Mouse (Mus musculus): ENCODE results near the gene Adgb. TPM values are rescaled to one million over a fixed set of nuclear protein-coding genes. Genes with fewer than 3 reads are reported as not detected.

The Adgb gene
- polyA plus RNA-seq, 1 experiment from 2014 or later = 0.14 TPM

- Histone ChIP-seq H3K4me2 (ENCODE audit: low read depth, low read length) (no peak overlapping the region), H3K27me3 (ENCODE audit: control insufficient read depth, insufficient read depth, low read length) (no peaks in the 10 kb centered on the region), H3K4me1 (ENCODE audit: control insufficient read depth, insufficient read depth, low read length) (no peaks in the 10 kb centered on the region), H3K36me3 (replicated peaks; ENCODE audit: control insufficient read depth, insufficient read depth, low read depth, low read length) (no peaks in the 10 kb centered on the region), H3K9me3 (replicated peaks; ENCODE audit: control insufficient read depth, low read length) (no peaks in the 10 kb centered on the region), H3K9ac (replicated peaks; ENCODE audit: low read length) (no peak overlapping the region), H3K27ac (replicated peaks; ENCODE audit: low read depth, low read length) (no peak overlapping the region), H3K4me3 (ENCODE audit: low read depth, low read length) (no peak overlapping the region)
- WGBS = 80% methylated on average over 3 of the region's 3 CpGs
- DNase-seq (ENCODE audit: low spot score) (no peak), ATAC-seq (replicated peaks; ENCODE audit: insufficient number of reproducible peaks, low FRiP score, low TSS enrichment, low read depth) (no peak)
These were observed 23.1 kb downstream of the Adgb start for GRCm38 (mm10) chr10:10449067-10449466.

GRCm38 (mm10) chr10:10444841-10445466, 27.2 kb downstream of the Adgb start:
- H3K9ac ChIP-seq (replicated peaks; ENCODE audit: low read length) = no peak overlapping the region
- H3K4me1 ChIP-seq (ENCODE audit: control insufficient read depth, insufficient read depth, low read length) = no peaks in the 10 kb centered on the region
- no peak for ATAC-seq (replicated peaks; ENCODE audit: insufficient number of reproducible peaks, low FRiP score, low TSS enrichment, low read depth)
- peak; percentile 9 for DNase-seq (ENCODE audit: low spot score)
- H3K4me3 ChIP-seq (ENCODE audit: low read depth, low read length) = no peak overlapping the region
- no peaks in the 10 kb centered on the region for H3K27me3 ChIP-seq (ENCODE audit: control insufficient read depth, insufficient read depth, low read length)
- 20% methylated on average over 3 of the region's 3 CpGs for WGBS
- no peaks in the 10 kb centered on the region for H3K36me3 ChIP-seq (replicated peaks; ENCODE audit: control insufficient read depth, insufficient read depth, low read depth, low read length)
- H3K9me3 ChIP-seq (replicated peaks; ENCODE audit: control insufficient read depth, low read length) = no peaks in the 10 kb centered on the region
- no peak overlapping the region for H3K4me2 ChIP-seq (ENCODE audit: low read depth, low read length)
- H3K27ac ChIP-seq (replicated peaks; ENCODE audit: low read depth, low read length) = no peak overlapping the region

- H3K4me1 ChIP-seq (ENCODE audit: control insufficient read depth, insufficient read depth, low read length) = no peaks in the 10 kb centered on the region
- H3K36me3 ChIP-seq (replicated peaks; ENCODE audit: control insufficient read depth, insufficient read depth, low read depth, low read length) = no peaks in the 10 kb centered on the region
- H3K27ac ChIP-seq (replicated peaks; ENCODE audit: low read depth, low read length) = no peak overlapping the region
- no peaks in the 10 kb centered on the region for H3K27me3 ChIP-seq (ENCODE audit: control insufficient read depth, insufficient read depth, low read length)
- no peak overlapping the region for H3K4me3 ChIP-seq (ENCODE audit: low read depth, low read length)
- DNase-seq (ENCODE audit: low spot score) (no peak), ATAC-seq (replicated peaks; ENCODE audit: insufficient number of reproducible peaks, low FRiP score, low TSS enrichment, low read depth) (no peak)
- no peak overlapping the region for H3K4me2 ChIP-seq (ENCODE audit: low read depth, low read length)
- H3K9me3 ChIP-seq (replicated peaks; ENCODE audit: control insufficient read depth, low read length) = no peaks in the 10 kb centered on the region
- H3K9ac ChIP-seq (replicated peaks; ENCODE audit: low read length) = no peak overlapping the region
These were observed 28.6 kb downstream of the Adgb start for GRCm38 (mm10) chr10:10443558-10443957.

- ATAC-seq (replicated peaks; ENCODE audit: insufficient number of reproducible peaks, low FRiP score, low TSS enrichment, low read depth) (no peak), DNase-seq (ENCODE audit: low spot score) (no peak)
- Histone ChIP-seq H3K9ac (replicated peaks; ENCODE audit: low read length) (no peak overlapping the region), H3K27me3 (ENCODE audit: control insufficient read depth, insufficient read depth, low read length) (no peaks in the 10 kb centered on the region), H3K4me3 (ENCODE audit: low read depth, low read length) (no peak overlapping the region), H3K36me3 (replicated peaks; ENCODE audit: control insufficient read depth, insufficient read depth, low read depth, low read length) (no peaks in the 10 kb centered on the region), H3K9me3 (replicated peaks; ENCODE audit: control insufficient read depth, low read length) (no peaks in the 10 kb centered on the region), H3K4me1 (ENCODE audit: control insufficient read depth, insufficient read depth, low read length) (no peaks in the 10 kb centered on the region), H3K27ac (replicated peaks; ENCODE audit: low read depth, low read length) (no peak overlapping the region), H3K4me2 (ENCODE audit: low read depth, low read length) (no peak overlapping the region)
- WGBS = 79% methylated on average over 1 of the region's 1 CpGs
These were observed 37.1 kb downstream of the Adgb start for GRCm38 (mm10) chr10:10435014-10435413.

GRCm38 (mm10) chr10:10429635-10430034, 42.5 kb downstream of the Adgb start:
- DNase-seq (ENCODE audit: low spot score) = no peak
- H3K4me1 ChIP-seq (ENCODE audit: control insufficient read depth, insufficient read depth, low read length) = no peaks in the 10 kb centered on the region
- no peak for ATAC-seq (replicated peaks; ENCODE audit: insufficient number of reproducible peaks, low FRiP score, low TSS enrichment, low read depth)
- H3K27me3 ChIP-seq (ENCODE audit: control insufficient read depth, insufficient read depth, low read length) = no peaks in the 10 kb centered on the region
- WGBS = 67% methylated on average over 5 of the region's 5 CpGs
- H3K27ac ChIP-seq (replicated peaks; ENCODE audit: low read depth, low read length) = no peak overlapping the region
- H3K4me2 ChIP-seq (ENCODE audit: low read depth, low read length) = no peak overlapping the region
- no peak overlapping the region for H3K4me3 ChIP-seq (ENCODE audit: low read depth, low read length)
- H3K9ac ChIP-seq (replicated peaks; ENCODE audit: low read length) = no peak overlapping the region
- H3K9me3 ChIP-seq (replicated peaks; ENCODE audit: control insufficient read depth, low read length) = no peaks in the 10 kb centered on the region
- H3K36me3 ChIP-seq (replicated peaks; ENCODE audit: control insufficient read depth, insufficient read depth, low read depth, low read length) = no peaks in the 10 kb centered on the region

GRCm38 (mm10) chr10:10429032-10429431, 43.1 kb downstream of the Adgb start:
- Histone ChIP-seq H3K4me1 (ENCODE audit: control insufficient read depth, insufficient read depth, low read length) (no peaks in the 10 kb centered on the region), H3K27ac (replicated peaks; ENCODE audit: low read depth, low read length) (no peak overlapping the region), H3K4me2 (ENCODE audit: low read depth, low read length) (no peak overlapping the region), H3K4me3 (ENCODE audit: low read depth, low read length) (no peak overlapping the region), H3K36me3 (replicated peaks; ENCODE audit: control insufficient read depth, insufficient read depth, low read depth, low read length) (no peaks in the 10 kb centered on the region), H3K9me3 (replicated peaks; ENCODE audit: control insufficient read depth, low read length) (no peaks in the 10 kb centered on the region), H3K27me3 (ENCODE audit: control insufficient read depth, insufficient read depth, low read length) (no peaks in the 10 kb centered on the region), H3K9ac (replicated peaks; ENCODE audit: low read length) (no peak overlapping the region)
- no peak for DNase-seq (ENCODE audit: low spot score)
- WGBS = 91% methylated on average over 7 of the region's 7 CpGs
- ATAC-seq (replicated peaks; ENCODE audit: insufficient number of reproducible peaks, low FRiP score, low TSS enrichment, low read depth) = no peak

- no peak overlapping the region for H3K9ac ChIP-seq (replicated peaks; ENCODE audit: low read length)
- H3K36me3 ChIP-seq (replicated peaks; ENCODE audit: control insufficient read depth, insufficient read depth, low read depth, low read length) = no peaks in the 10 kb centered on the region
- H3K4me2 ChIP-seq (ENCODE audit: low read depth, low read length) = no peak overlapping the region
- no peak overlapping the region for H3K27ac ChIP-seq (replicated peaks; ENCODE audit: low read depth, low read length)
- no peaks in the 10 kb centered on the region for H3K4me1 ChIP-seq (ENCODE audit: control insufficient read depth, insufficient read depth, low read length)
- 88% methylated on average over 2 of the region's 2 CpGs for WGBS
- DNase-seq (ENCODE audit: low spot score) (no peak), ATAC-seq (replicated peaks; ENCODE audit: insufficient number of reproducible peaks, low FRiP score, low TSS enrichment, low read depth) (no peak)
- H3K27me3 ChIP-seq (ENCODE audit: control insufficient read depth, insufficient read depth, low read length) = no peaks in the 10 kb centered on the region
- no peak overlapping the region for H3K4me3 ChIP-seq (ENCODE audit: low read depth, low read length)
- no peaks in the 10 kb centered on the region for H3K9me3 ChIP-seq (replicated peaks; ENCODE audit: control insufficient read depth, low read length)
These were observed 47.7 kb downstream of the Adgb start for GRCm38 (mm10) chr10:10424383-10424782.

- H3K4me3 ChIP-seq (ENCODE audit: low read depth, low read length) = no peak overlapping the region
- H3K27ac ChIP-seq (replicated peaks; ENCODE audit: low read depth, low read length) = no peak overlapping the region
- no peak overlapping the region for H3K9ac ChIP-seq (replicated peaks; ENCODE audit: low read length)
- H3K4me2 ChIP-seq (ENCODE audit: low read depth, low read length) = no peak overlapping the region
- no peaks in the 10 kb centered on the region for H3K9me3 ChIP-seq (replicated peaks; ENCODE audit: control insufficient read depth, low read length)
- ATAC-seq (replicated peaks; ENCODE audit: insufficient number of reproducible peaks, low FRiP score, low TSS enrichment, low read depth) (no peak), DNase-seq (ENCODE audit: low spot score) (no peak)
- H3K4me1 ChIP-seq (ENCODE audit: control insufficient read depth, insufficient read depth, low read length) = no peaks in the 10 kb centered on the region
- H3K27me3 ChIP-seq (ENCODE audit: control insufficient read depth, insufficient read depth, low read length) = no peaks in the 10 kb centered on the region
- no peaks in the 10 kb centered on the region for H3K36me3 ChIP-seq (replicated peaks; ENCODE audit: control insufficient read depth, insufficient read depth, low read depth, low read length)
- WGBS = 79% methylated on average over 5 of the region's 5 CpGs
These were observed 61.1 kb downstream of the Adgb start for GRCm38 (mm10) chr10:10411046-10411445.
